Mouse (Mus musculus) neutrophil, adult 83 days (primary cell): Measurements from ENCODE around the gene Ccnh. TPM values are rescaled to one million over a fixed set of nuclear protein-coding genes. Genes with fewer than 3 reads are reported as not detected.

Source experiments
- total RNA-seq, 2 experiments: library from RNA; stranded (reverse); gene quantifications; one replicate each; pipeline ENCODE4 v1.2.4; 2023

The Ccnh gene
- 10 to 100 TPM; 13.3 to 17.3 TPM for total RNA-seq

GRCm38 (mm10) chr13:85188903-85189643, at the start of gene Ccnh:
TSS of gene Ccnh (plus strand) at chr13:85189408.

Other genes starting within 250 kb of the Ccnh start
- gene Rasa1, start 99.7 kb downstream of the Ccnh start, total RNA-seq: 10 to 100 TPM; 30.3 to 38.6 TPM